Mouse (Mus musculus) brain, embryonic 14.5 days (tissue): ENCODE results near the gene Lexm.

Experiments used
- CTCF ChIP-seq: fragments of 200-500 bp; IDR thresholded peaks from 2 replicates; pipeline ENCODE4 v1.5.1; 2012; ENCODE audit warnings: inconsistent platforms, mild to moderate bottlenecking, moderate library complexity, borderline replicate concordance; ENCODE audit not compliant: insufficient read depth, insufficient read length; ENCODE audit errors: extremely low read depth
- POLR2A ChIP-seq: fragments of 200-500 bp; IDR thresholded peaks from 2 replicates; pipeline ENCODE4 v1.6.1; 2012; ENCODE audit warnings: mild to moderate bottlenecking, inconsistent platforms, borderline replicate concordance; ENCODE audit not compliant: poor library complexity, insufficient read depth, insufficient read length, severe bottlenecking; ENCODE audit errors: extremely low read depth

DNA sequence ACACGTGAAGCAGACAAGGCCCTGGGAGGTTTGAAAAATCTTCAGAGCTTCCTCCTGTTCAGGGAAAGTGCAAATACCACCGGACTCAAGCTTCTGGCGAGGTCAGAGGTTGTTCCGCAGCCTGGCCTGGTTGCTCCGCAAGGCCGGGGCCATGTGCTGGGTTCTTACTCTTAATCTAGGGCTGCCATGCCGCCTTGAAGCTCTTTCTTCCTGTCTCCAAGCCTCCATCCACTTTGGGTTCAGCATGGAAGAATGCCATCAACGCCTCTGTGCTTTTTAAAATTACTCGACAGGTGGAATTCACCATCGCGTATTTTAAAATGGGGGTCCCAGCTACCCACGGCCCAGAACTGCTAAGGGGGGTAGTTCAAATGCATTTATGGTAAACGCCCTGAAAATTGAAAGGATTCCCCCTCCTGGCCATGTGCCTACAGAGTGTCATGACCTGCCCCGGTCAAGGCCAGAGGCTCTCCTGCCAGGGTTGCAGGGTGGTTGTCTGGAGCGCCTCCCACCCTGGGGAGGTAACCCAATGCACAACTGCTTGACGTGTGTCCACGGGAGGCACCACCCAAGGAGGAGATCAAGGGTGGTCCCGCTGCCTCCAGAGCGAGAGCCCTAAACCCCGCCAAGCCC is 56.7 kb downstream of the Lexm start:
- TF ChIP-seq POLR2A (no peak; the same call in 1 of the 2 replicates), CTCF (no peak)
